Mouse (Mus musculus) layer of hippocampus, adult 2 months (tissue): ENCODE results near the gene Epop. TPM values are rescaled to one million over a fixed set of nuclear protein-coding genes. Genes with fewer than 3 reads are reported as not detected.
"Not testable (repeated sequence)": the region's sequence is repeated elsewhere in the genome, so short reads cannot be mapped to it uniquely, and the experiment has no call there.

ENCODE experiments used
- DNase-seq, 2 experiments: peaks; one replicate each; pipeline ENCODE4 v3.0.0; 2022; ENCODE audit warnings: low spot score in 2 of 2
- H3K27ac ChIP-seq: fragments of 200-600 bp; 2 replicates; pipeline ENCODE4 v1.8.1; 2022
- H3K4me3 ChIP-seq: fragments of 200-600 bp; 2 replicates; pipeline ENCODE4 v1.8.1; 2022; ENCODE audit warnings: mild to moderate bottlenecking
- CTCF ChIP-seq: fragments of 200-600 bp; conservative IDR thresholded peaks from 2 replicates; pipeline ENCODE4 v1.8.1; 2022; ENCODE audit warnings: antibody characterized with exemption, mild to moderate bottlenecking, moderate library complexity
- total RNA-seq, 2 experiments: library from RNA; stranded (reverse); gene quantifications; 2 replicates each; pipeline ENCODE4 v1.2.3; 2021

Gene Epop
- total RNA-seq, 2 experiments from 2014 or later: 34.1 to 35.1 TPM

DNA sequence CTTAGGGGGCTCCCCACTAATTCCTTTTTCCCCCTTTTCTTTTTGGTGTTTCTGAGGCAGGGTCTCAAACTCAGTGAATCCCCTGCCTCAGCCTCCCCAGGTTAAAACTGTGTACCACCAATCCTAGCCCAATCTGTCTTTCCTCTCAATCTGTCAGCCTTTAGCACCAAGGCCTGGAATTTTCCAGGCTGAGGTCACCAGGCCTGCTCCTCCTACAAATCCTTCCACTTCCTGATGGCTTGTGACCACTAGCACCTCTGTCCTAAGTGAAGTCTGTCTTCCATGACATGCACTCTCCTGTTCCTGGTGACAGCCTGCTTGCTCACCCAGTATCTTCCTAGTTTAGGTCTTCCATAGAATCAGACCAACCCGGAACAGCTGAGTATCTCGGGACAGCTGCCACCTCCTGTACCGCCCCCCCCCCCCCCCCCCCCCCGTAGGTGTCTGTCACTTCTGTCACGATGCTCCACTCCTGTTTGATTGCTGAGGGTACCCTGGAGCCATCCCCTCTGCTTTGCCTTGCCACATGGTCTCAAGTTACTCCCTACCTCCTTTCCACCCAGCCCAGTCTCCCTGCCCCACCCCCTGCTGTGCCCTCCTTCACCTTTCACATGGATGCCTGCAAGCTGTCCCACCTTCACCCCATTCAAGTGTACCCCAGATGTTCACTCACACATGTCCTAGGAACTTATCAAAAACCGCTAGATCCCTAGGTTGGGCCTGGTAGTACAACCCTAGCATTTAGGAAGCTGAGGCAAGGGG is 27.9 kb upstream of the Epop start:
- Histone ChIP-seq H3K27ac (no peak overlapping the region), H3K4me3 (no peak overlapping the region)
- DNase-seq: no peak
- no peak for TF ChIP-seq CTCF

DNA sequence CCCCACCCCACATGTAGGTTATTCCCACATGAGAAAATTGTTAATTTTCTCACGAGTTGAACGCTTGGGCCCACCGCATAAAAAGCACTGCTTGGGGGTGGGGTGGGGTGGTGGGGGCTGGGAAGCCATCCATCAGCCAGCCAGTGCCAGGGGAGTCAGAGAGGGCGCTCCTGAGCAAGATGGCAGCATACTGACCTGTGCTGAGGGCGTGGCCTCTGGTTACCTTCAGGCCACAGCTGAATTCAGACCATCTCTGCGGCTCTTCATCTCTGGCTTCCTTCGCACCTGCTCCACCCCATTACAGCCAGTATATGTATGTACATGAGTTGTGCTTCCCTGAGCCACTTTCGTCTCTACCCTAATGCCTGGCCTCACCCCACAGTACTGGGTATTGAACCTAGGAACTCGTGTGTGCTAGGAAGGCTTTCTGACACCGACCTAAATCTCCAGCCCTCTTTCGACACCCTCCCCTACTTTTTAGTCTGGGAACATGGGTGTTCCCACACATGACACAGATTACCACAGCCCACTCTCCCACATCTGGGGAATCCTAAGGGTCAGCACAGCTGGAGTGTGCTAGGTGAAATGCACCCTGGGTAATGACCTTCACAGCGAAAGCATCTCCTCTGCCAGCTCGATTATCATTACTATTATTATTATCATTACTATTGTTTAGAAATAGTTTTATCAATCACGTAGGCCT is 26.9 kb upstream of the Epop start:
- TF ChIP-seq CTCF: no peak
- no peak overlapping the region for H3K27ac ChIP-seq
- DNase-seq: no peak
- H3K4me3 ChIP-seq: no peak overlapping the region

DNA sequence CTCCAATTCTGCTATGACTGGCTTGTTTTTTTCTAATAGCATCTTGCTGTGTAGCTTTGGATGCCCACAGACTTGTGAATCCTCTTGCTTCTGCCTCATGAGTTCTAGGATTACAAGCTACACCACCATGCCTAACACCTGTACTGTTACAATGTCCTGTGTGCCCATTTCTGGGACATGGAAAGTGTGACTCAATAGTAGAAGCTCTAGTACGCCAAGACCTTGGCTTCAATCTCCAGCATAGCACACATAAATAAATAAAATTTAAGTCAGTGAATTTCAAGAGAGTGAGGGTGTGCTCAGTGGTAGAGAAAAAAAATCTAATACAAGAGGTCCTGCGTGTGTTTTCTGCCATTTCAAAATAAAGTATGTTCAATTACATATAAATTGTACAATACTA is 24.7 kb upstream of the Epop start:
- Histone ChIP-seq H3K4me3 (no peak overlapping the region), H3K27ac (no peak overlapping the region)
- TF ChIP-seq CTCF: no peak
- no peak for DNase-seq

DNA sequence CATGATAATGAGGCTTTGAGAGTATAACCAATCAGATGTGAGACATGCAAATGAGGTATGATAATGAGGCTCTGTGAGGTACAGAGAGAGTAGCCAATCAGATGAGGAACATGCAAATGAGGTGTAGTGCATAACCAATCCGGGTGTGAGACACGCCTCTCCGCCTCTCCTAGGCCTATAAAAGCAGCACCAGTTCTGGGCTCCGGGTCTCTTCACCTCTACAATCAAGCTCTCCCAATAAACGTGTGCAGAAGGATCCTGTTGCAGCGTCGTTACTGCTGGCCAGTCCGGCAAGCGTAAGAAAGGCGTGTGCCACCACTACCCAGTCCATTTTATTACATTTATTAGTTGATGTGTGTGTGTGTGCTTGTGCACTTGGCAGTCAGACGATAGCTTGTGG is 23.9 kb upstream of the Epop start:
- not testable (repeated sequence) for H3K27ac ChIP-seq, H3K4me3 ChIP-seq, DNase-seq

DNA sequence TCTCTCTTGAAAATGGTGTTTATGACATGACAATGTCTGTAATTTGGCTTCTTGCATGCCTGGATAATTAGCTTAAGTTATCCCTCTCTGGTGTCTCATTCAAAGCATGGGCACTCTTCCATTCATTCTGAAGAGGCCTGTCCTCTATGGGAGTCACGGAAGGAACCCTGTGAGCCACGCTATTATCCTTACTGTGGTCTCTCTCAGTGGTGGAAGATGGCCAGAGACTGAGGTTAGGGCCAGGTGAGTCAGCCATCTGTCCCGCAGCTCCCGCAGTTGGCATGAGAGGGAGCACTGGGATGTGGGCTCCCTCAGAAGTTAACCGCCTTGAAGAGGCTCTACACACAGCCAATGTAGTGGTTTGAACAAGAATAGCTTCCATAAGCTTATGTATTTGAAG is 20.8 kb upstream of the Epop start:
- no peak for TF ChIP-seq CTCF
- Histone ChIP-seq H3K27ac (no peak overlapping the region), H3K4me3 (no peak overlapping the region)
- DNase-seq: no peak

DNA sequence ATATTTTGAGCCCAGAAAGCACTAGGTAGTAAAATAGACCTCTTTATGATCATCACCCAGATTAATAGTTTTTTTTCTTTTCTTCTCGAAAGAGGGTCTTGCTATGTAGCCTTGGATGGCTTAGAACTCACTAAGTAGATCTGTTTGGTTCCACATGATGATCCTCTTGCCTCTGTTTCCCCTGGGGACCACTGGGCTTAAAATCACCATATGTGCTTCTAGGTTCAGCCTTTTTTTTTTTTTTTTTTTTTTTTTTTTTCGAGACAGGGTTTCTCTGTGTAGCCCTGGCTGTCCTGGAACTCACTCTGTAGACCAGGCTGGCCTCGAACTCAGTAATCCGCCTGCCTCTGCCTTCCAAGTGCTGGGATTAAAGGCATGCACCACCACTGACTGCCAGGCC is 19.0 kb upstream of the Epop start:
- not testable (repeated sequence) for DNase-seq, H3K4me3 ChIP-seq, H3K27ac ChIP-seq

DNA sequence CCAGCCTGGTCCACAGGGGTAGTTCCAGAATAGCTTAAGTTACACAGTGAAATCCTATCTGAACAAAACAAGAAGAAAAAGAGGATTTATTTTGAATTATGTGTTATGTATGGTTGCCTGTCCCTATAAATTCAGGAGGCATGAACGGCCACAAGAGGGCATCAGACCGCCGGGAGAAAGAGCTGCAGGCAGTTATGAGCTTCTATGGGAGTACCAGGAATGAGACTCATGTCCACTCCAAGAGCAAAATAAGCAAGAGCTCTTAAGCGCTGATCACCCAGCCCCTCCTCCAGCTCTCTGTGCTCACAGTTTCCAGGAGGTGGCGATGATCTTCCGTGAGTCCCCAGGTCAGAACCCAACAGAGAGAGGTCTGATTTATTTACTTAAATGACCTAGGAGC is 15.3 kb upstream of the Epop start:
- H3K4me3 ChIP-seq: no peak overlapping the region
- H3K27ac ChIP-seq: no peak overlapping the region
- peak; percentile 88 for TF ChIP-seq CTCF
- peak in 1 of 2 experiments; percentile 54 for DNase-seq

DNA sequence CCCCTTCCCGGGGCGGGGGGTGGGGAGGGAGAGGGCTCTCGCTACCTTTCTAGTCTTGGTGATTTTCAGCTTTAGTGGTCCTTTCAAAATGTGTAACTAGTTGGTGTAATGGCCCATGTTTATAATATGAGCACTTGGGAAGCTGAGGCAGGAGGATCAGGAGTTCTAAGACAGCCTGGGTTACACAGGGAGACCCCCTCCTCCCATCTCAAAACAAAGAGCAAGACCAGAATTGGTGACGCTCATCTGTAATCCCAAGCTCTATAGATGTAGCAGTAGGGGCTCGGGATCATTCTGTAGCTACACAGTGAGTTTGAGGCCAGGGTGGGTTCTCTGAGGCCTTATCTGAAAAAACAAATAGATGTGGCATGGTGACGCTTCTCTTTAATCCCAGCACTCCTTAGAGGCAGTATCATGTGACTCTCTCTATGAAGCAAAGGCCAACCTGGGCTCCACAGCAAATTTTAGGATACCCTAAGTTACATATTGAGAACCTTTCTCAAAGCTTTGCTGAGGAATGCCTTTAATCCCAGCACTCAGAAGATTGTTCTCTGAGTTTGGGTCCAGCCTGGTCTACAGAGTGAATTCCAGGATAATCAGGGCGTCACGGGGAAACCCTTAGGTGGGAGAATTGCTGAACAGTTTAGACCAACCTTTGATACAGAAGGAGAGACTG is 14.0 kb upstream of the Epop start:
- no peak for TF ChIP-seq CTCF
- DNase-seq: no peak
- H3K4me3 ChIP-seq: no peak overlapping the region
- H3K27ac ChIP-seq: no peak overlapping the region

DNA sequence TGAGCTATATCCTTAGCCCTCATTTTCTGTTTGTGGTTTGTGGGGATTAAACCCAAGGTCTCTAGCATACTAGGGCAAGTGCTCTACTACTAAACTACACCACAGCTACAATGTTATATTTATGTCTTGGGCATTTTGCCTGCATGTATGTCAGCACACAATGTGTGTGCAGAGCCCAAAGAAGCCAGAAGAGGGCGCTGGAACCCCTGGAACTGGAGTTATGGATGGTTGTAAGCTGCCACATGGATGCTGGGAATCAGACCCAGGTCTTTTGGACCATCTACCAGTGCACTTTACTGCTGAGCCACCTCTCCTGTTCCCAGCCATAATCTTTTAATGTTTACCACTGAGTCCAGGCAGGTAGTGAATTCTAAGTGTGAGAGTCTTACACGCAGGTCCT is 13.2 kb upstream of the Epop start:
- H3K27ac ChIP-seq: no peak overlapping the region
- H3K4me3 ChIP-seq: no peak overlapping the region
- no peak for DNase-seq
- peak; percentile 60 for TF ChIP-seq CTCF

DNA sequence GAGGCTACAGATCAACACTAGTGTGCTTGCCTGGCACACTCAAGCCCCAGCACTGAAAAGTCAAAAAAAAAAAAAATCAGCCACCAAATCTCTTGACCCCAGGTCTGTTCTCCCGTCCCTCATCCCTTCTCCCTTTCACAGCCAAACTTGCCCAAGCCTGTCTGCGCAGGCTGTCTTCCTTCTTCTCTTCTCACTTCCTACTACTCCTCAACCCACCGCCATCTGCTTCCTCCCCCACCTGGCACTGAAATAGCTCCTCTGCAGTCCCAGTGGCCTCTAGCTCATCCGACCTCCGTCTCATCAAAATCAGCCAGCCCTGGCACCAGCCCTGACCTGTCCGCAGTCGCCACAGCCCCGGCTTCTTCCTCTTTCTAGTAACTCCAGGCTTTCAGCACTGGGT is 12.2 kb upstream of the Epop start:
- Histone ChIP-seq H3K27ac (peak overlapping the region; percentile 82), H3K4me3 (no peak overlapping the region)
- no peak for TF ChIP-seq CTCF
- DNase-seq: peak; percentile 68 to 83

DNA sequence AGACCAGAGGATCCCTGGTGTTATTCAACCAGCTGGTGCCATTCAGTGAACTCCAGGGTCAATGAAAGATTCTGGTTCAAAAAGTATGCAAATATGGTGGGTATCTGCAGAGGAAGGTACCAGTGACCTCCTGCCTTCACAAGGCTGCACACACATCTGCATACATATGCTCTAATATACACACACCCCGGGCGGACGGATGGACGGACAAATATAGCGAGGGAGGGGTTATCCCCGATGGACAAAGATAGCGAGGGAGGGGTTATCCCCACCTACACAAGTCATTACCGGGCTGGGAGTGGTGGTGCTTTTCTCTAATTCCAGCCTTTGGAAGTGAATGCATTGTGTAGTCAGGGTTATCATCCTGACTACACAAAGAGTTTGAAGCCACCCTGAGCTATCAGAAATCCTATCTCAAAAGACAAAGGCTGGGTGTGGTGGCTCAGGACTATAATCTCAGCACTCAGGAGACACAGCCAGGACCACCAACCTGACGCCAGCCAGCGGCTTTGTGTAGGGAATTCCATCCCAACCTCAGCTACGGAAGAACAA is 6.0 kb upstream of the Epop start:
- no peak for TF ChIP-seq CTCF
- DNase-seq: no peak
- H3K27ac ChIP-seq: no peak overlapping the region
- no peak overlapping the region for H3K4me3 ChIP-seq

DNA sequence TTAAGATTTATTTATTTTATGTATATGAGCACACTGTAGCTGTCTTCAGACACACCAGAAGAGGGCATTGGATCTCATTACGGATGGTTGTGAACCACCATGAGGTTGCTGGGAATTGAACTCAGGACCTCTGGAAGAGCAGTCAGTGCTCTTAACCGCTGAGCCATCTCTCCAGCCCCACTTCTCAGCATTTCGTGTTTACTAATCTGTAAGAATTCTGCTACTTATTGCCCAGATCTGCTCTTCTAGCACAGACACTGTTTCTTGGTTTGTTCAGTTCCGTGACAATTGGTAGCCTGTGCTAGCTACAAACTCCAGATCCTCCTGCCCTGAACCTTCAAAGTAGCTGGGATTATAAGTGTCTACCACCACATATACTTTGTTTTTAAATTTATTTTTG is 2.9 kb upstream of the Epop start:
- not testable (repeated sequence) for DNase-seq, H3K4me3 ChIP-seq, H3K27ac ChIP-seq

DNA sequence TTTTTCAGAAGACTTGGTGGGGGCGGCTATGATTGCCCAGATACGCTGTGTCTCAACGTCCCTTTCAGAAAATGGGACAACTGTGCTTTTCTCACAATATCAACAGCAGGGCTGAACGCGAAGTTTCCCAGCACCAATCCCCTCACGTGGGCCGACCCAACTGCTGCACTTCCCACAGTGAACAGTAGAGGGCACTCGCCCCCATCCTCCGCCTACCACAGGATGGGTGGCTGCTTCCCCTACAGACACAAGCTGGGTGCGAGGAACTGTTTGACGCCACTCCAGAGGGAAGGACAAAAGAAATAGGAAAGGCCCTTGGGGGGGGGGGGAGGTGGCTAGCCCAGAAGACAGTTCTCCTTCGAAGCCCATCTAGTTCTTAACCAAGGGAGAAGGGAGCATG is 2.4 kb upstream of the Epop start:
- Histone ChIP-seq H3K4me3 (no peak overlapping the region), H3K27ac (peak overlapping the region; percentile 76)
- peak; percentile 86 to 91 for DNase-seq
- TF ChIP-seq CTCF: peak; percentile 87

DNA sequence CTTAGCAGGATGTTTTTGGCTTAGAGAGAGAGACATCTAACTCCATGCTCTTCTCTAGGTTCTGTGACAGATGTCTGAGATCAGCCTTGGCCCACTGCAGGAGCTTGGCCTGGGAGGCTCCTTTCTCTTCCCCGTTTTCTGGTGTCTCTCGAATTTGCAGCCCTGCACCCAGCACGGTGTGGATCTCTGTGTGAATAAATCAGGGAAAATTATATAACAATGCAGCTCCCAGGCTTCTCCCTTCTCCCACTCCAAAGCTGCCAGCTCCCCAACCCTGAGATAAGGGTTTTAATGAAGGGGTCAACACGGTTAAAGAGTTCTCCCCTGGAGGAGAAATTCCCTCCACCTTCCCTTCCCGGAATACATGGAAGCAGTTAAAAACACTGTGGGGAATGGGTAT is 2.0 kb upstream of the Epop start:
- no peak overlapping the region for H3K4me3 ChIP-seq
- no peak for TF ChIP-seq CTCF
- DNase-seq: peak in 1 of 2 experiments; percentile 39
- H3K27ac ChIP-seq: peak overlapping the region; percentile 76
